Mouse (Mus musculus) limb, embryonic 11.5 days (tissue): ENCODE results near the gene Gtf2h3. TPM values are rescaled to one million over a fixed set of nuclear protein-coding genes. Genes with fewer than 3 reads are reported as not detected.

Source experiments
- ATAC-seq: fragments of 200-750 bp; cut with Nextera tagmentation; 2 replicates; pipeline ENCODE4 v1.8.0; 2017; ENCODE audit warnings: low read depth; ENCODE audit not compliant: insufficient number of reproducible peaks, low FRiP score, low TSS enrichment
- DNase-seq: peaks from one replicate; pipeline ENCODE4 v3.0.0-alpha.2; 2015; ENCODE audit warnings: low spot score
- H3K27ac ChIP-seq: fragments of 300-500 bp; sonication (generic); replicated peaks from 2 replicates; pipeline ENCODE4 v1.5.1; 2014; ENCODE audit warnings: low read depth, mild to moderate bottlenecking, low read length
- H3K27me3 ChIP-seq: fragments of 300-500 bp; sonication (generic); 2 replicates; pipeline ENCODE4 v1.6.1; 2014; ENCODE audit warnings: mild to moderate bottlenecking, low read length, mixed read lengths; ENCODE audit not compliant: control insufficient read depth, insufficient read depth
- H3K36me3 ChIP-seq: fragments of 300-500 bp; sonication (generic); 2 replicates; pipeline ENCODE4 v1.6.1; 2014; ENCODE audit warnings: mild to moderate bottlenecking, low read length, moderate library complexity, mixed read lengths; ENCODE audit not compliant: control insufficient read depth, insufficient read depth
- H3K4me1 ChIP-seq: fragments of 300-500 bp; sonication (generic); 2 replicates; pipeline ENCODE4 v1.6.1; 2014; ENCODE audit warnings: low read length, mixed read lengths; ENCODE audit not compliant: control insufficient read depth, insufficient read depth
- H3K4me2 ChIP-seq: fragments of 300-500 bp; sonication (generic); 2 replicates; pipeline ENCODE4 v1.6.1; 2014; ENCODE audit warnings: low read depth, mild to moderate bottlenecking, moderate library complexity; ENCODE audit not compliant: severe bottlenecking
- H3K4me3 ChIP-seq: fragments of 300-500 bp; sonication (generic); 2 replicates; pipeline ENCODE4 v1.5.1; 2014; ENCODE audit warnings: low read depth, low read length
- H3K9ac ChIP-seq: fragments of 300-500 bp; sonication (generic); 2 replicates; pipeline ENCODE4 v1.6.1; 2014; ENCODE audit warnings: mild to moderate bottlenecking, low read length
- H3K9me3 ChIP-seq: fragments of 300-500 bp; sonication (generic); 2 replicates; pipeline ENCODE4 v1.6.1; 2016; ENCODE audit warnings: low read length; ENCODE audit not compliant: control insufficient read depth
- WGBS: fragments of 180-500 bp; shearing (Covaris S2); extraction: QIAGEN DNeasy Blood & Tissue Kit; methylation state at CpG from one replicate; pipeline ENCODE4 v1.1.7; 2014; 5-methylcytosine and 5-hydroxymethylcytosine counted together
- polyA plus RNA-seq: library from polyadenylated mRNA; unstranded; fragments of >200 nt; fragmentation: Nextera tagmentation; extraction: Ambion mirVana; gene quantifications from 2 replicates; pipeline ENCODE4 v1.2.1, GENCODE M21; 2014

The Gtf2h3 gene
- polyA plus RNA-seq, 1 experiment from 2014 or later: 98.7 TPM

- Histone ChIP-seq H3K4me1 (peaks cover 4% of the 10 kb centered on the region; the same call in 1 of the 2 replicates), H3K4me3 (peak overlapping the region; percentile 95), H3K9me3 (no peaks in the 10 kb centered on the region), H3K27ac (no peak overlapping the region), H3K36me3 (peaks cover 15% of the 10 kb centered on the region), H3K9ac (peak overlapping the region; percentile 77; the same call in 1 of the 2 replicates), H3K27me3 (no peaks in the 10 kb centered on the region), H3K4me2 (peak overlapping the region; percentile 81)
- DNase-seq: no peak
- no peak for ATAC-seq
- 12% methylated on average over 9 of the region's 9 CpGs for WGBS
These were observed 26.9 kb upstream of the Gtf2h3 start for GRCm38 (mm10) chr5:124552094-124552472.

- Histone ChIP-seq H3K4me2 (peak within 1 kb of the TSS; percentile 81), H3K9ac (peak within 1 kb of the TSS; percentile 77), H3K27ac (0 out of 2 replicates have a peak within 1 kb of the TSS, but pooled peaks have one; percentile 58), H3K9me3 (no peaks in the 10 kb centered on the region), H3K4me3 (peak within 1 kb of the TSS; percentile 95), H3K27me3 (no peaks in the 10 kb centered on the region), H3K4me1 (peaks cover 4% of the 10 kb centered on the region; the same call in 1 of the 2 replicates), H3K36me3 (peaks cover 15% of the 10 kb centered on the region)
- under 1% methylated on average over 64 of the region's 66 CpGs for WGBS
- peak; percentile 82 for ATAC-seq
- DNase-seq: peak; percentile 92
These were observed 26.2 kb upstream of the Gtf2h3 start, which contains the start of gene Ddx55 for GRCm38 (mm10) chr5:124552558-124553307. Ddx55 (plus strand) TSS chr5:124552864.

- Histone ChIP-seq H3K4me3 (peak overlapping the region; percentile 95; the same call in 1 of the 2 replicates), H3K4me2 (peak overlapping the region; percentile 81; the same call in 1 of the 2 replicates), H3K27ac (no peak overlapping the region), H3K9me3 (no peaks in the 10 kb centered on the region), H3K36me3 (peaks cover 15% of the 10 kb centered on the region), H3K9ac (no peak overlapping the region), H3K4me1 (peaks cover 4% of the 10 kb centered on the region; the same call in 1 of the 2 replicates), H3K27me3 (no peaks in the 10 kb centered on the region)
- DNase-seq (no peak), ATAC-seq (no peak)
- 75% methylated on average over 6 of the region's 6 CpGs for WGBS
These were observed 25.3 kb upstream of the Gtf2h3 start for GRCm38 (mm10) chr5:124553607-124554006.

GRCm38 (mm10) chr5:124555145-124555544, 23.8 kb upstream of the Gtf2h3 start:
- Histone ChIP-seq H3K9me3 (no peaks in the 10 kb centered on the region), H3K36me3 (peaks cover 14% of the 10 kb centered on the region), H3K27ac (no peak overlapping the region), H3K4me1 (peaks cover 4% of the 10 kb centered on the region; the same call in 1 of the 2 replicates), H3K27me3 (no peaks in the 10 kb centered on the region), H3K4me2 (no peak overlapping the region), H3K4me3 (no peak overlapping the region), H3K9ac (no peak overlapping the region)
- ATAC-seq: no peak
- DNase-seq: no peak
- 88% methylated on average over 1 of the region's 1 CpGs for WGBS

- Histone ChIP-seq H3K9me3 (no peaks in the 10 kb centered on the region), H3K4me2 (no peak overlapping the region), H3K27me3 (no peaks in the 10 kb centered on the region), H3K4me3 (no peak overlapping the region), H3K36me3 (peaks cover 38% of the 10 kb centered on the region), H3K4me1 (no peaks in the 10 kb centered on the region), H3K27ac (no peak overlapping the region), H3K9ac (no peak overlapping the region)
- DNase-seq (no peak), ATAC-seq (no peak)
- 90% methylated on average over 12 of the region's 12 CpGs for WGBS
These were observed 7.9 kb upstream of the Gtf2h3 start for GRCm38 (mm10) chr5:124571068-124571467.

- 83% methylated on average over 7 of the region's 7 CpGs for WGBS
These were observed 3.5 kb upstream of the Gtf2h3 start for GRCm38 (mm10) chr5:124575467-124575866.

GRCm38 (mm10) chr5:124582515-124582914, 3.6 kb downstream of the Gtf2h3 start:
- Histone ChIP-seq H3K4me2 (no peak overlapping the region), H3K4me1 (peaks cover 8% of the 10 kb centered on the region), H3K27ac (no peak overlapping the region), H3K36me3 (peaks cover 10% of the 10 kb centered on the region; the same call in 1 of the 2 replicates), H3K9me3 (no peaks in the 10 kb centered on the region), H3K9ac (no peak overlapping the region), H3K27me3 (no peaks in the 10 kb centered on the region), H3K4me3 (no peak overlapping the region)
- DNase-seq (no peak), ATAC-seq (no peak)
- WGBS: 96% methylated on average over 5 of the region's 5 CpGs

More at GRCm38 (mm10) chr5:124575467-124575866, 3.5 kb upstream of the Gtf2h3 start:
- no peaks in the 10 kb centered on the region for H3K27me3 ChIP-seq
- ATAC-seq: no peak
- no peak overlapping the region for H3K4me3 ChIP-seq
- DNase-seq: no peak
- H3K4me1 ChIP-seq: peaks cover 8% of the 10 kb centered on the region
- H3K27ac ChIP-seq: no peak overlapping the region
- H3K36me3 ChIP-seq: peaks cover 25% of the 10 kb centered on the region
- no peaks in the 10 kb centered on the region for H3K9me3 ChIP-seq
- no peak overlapping the region for H3K4me2 ChIP-seq
- no peak overlapping the region for H3K9ac ChIP-seq

GRCm38 (mm10) chr5:124592768-124593167, 13.8 kb downstream of the Gtf2h3 start:
- Histone ChIP-seq H3K4me1 (no peaks in the 10 kb centered on the region), H3K9me3 (no peaks in the 10 kb centered on the region), H3K27ac (no peak overlapping the region), H3K9ac (no peak overlapping the region), H3K36me3 (peaks cover 21% of the 10 kb centered on the region), H3K4me3 (no peak overlapping the region), H3K27me3 (no peaks in the 10 kb centered on the region), H3K4me2 (no peak overlapping the region)
- ATAC-seq: no peak
- WGBS: 92% methylated on average over 3 of the region's 3 CpGs
- no peak for DNase-seq
